Mouse (Mus musculus) CH12.LX (cell line): ENCODE results near the gene Cdc14b. TPM values are rescaled to one million over a fixed set of nuclear protein-coding genes. Genes with fewer than 3 reads are reported as not detected.

ENCODE experiments used
- DNase-seq: peaks from one replicate; pipeline ENCODE4 v3.0.0-alpha.2; 2013; ENCODE audit errors: extremely low read depth
- H3K27ac ChIP-seq: 2 replicates; pipeline ENCODE4 v1.5.1; 2012; ENCODE audit warnings: low read depth, mild to moderate bottlenecking, control low read depth, moderate library complexity; ENCODE audit not compliant: insufficient read depth
- H3K27me3 ChIP-seq: replicated peaks from 2 replicates; pipeline ENCODE3; 2012; ENCODE audit warnings: inconsistent platforms
- H3K36me3 ChIP-seq, 2 experiments: replicated peaks in 1 of 2; 2 replicates each; pipeline versions ENCODE3 to v1.6.1; 2012; ENCODE audit warnings: inconsistent platforms in 1 of 2, low read length in 1 of 2, mild to moderate bottlenecking in 1 of 2, mixed read lengths in 1 of 2, moderate library complexity in 1 of 2; ENCODE audit not compliant: control insufficient read depth in 1 of 2, insufficient read depth in 1 of 2
- H3K4me1 ChIP-seq, 2 experiments: 2 replicates each; pipeline ENCODE4 v1.6.1; 2012; ENCODE audit warnings: inconsistent platforms in 1 of 2, moderate library complexity in 1 of 2; ENCODE audit not compliant: insufficient read depth in 2 of 2, control insufficient read depth in 1 of 2
- H3K4me2 ChIP-seq: 2 replicates; pipeline ENCODE4 v1.6.1; 2012; ENCODE audit warnings: low read depth, mild to moderate bottlenecking, control low read depth; ENCODE audit not compliant: poor library complexity, insufficient read depth, severe bottlenecking
- H3K4me3 ChIP-seq, 3 experiments: fragments of 150-350 bp in 1 of 3; sonication (generic) in 1 of 3; replicated peaks in 1 of 3; 2 replicates each; pipeline versions ENCODE3 to v1.5.1; 2011 to 2012; ENCODE audit warnings: low read depth in 2 of 3, low read length in 2 of 3, mild to moderate bottlenecking in 2 of 3, moderate library complexity in 2 of 3, control low read depth in 1 of 3, improper control_type of control experiment in 1 of 3, inconsistent platforms in 1 of 3, mixed read lengths in 1 of 3; ENCODE audit not compliant: poor library complexity in 1 of 3
- H3K79me2 ChIP-seq: replicated peaks from 2 replicates; pipeline ENCODE4 v1.6.1; 2012; ENCODE audit warnings: mild to moderate bottlenecking, moderate library complexity; ENCODE audit not compliant: control insufficient read depth, poor library complexity, insufficient read depth, severe bottlenecking; ENCODE audit errors: extremely low read depth
- H3K9ac ChIP-seq: 2 replicates; pipeline ENCODE4 v1.6.1; 2012; ENCODE audit warnings: low read depth, mild to moderate bottlenecking, control low read depth, moderate library complexity; ENCODE audit not compliant: insufficient read depth
- H3K9me3 ChIP-seq: replicated peaks from 2 replicates; pipeline ENCODE3; 2012; ENCODE audit warnings: low read length, inconsistent platforms, mixed read lengths
- CTCF ChIP-seq, 2 experiments: IDR thresholded peaks in 1 of 2; conservative IDR thresholded peaks in 1 of 2; 2 replicates each; pipeline ENCODE4 v1.5.1; 2011 to 2012; ENCODE audit warnings: low read depth in 2 of 2, low read length in 2 of 2, improper control_type of control experiment in 1 of 2, inconsistent platforms in 1 of 2, mild to moderate bottlenecking in 1 of 2, moderate library complexity in 1 of 2
- E2F4 ChIP-seq: IDR thresholded peaks from 2 replicates; pipeline ENCODE4 v1.6.1; 2011; ENCODE audit warnings: low read depth, low read length, improper control_type of control experiment; ENCODE audit not compliant: insufficient replicate concordance
- ELF1 ChIP-seq: IDR thresholded peaks from 2 replicates; pipeline ENCODE4 v1.6.1; 2014; ENCODE audit warnings: low read depth, mild to moderate bottlenecking, inconsistent platforms, low read length, improper control_type of control experiment
- EP300 ChIP-seq: IDR thresholded peaks from 2 replicates; pipeline ENCODE4 v1.6.1; 2011; ENCODE audit warnings: low read length, improper control_type of control experiment
- JUND ChIP-seq: conservative IDR thresholded peaks from 2 replicates; pipeline ENCODE4 v1.6.1; 2011; ENCODE audit warnings: low read depth, low read length, improper control_type of control experiment
- MYC ChIP-seq: IDR thresholded peaks from 2 replicates; pipeline ENCODE4 v1.6.1; 2011; ENCODE audit warnings: low read depth, mild to moderate bottlenecking, improper control_type of control experiment, low read length
- NELFE ChIP-seq: IDR thresholded peaks from 2 replicates; pipeline ENCODE4 v1.6.1; 2011; ENCODE audit warnings: low read depth, low read length, improper control_type of control experiment
- RAD21 ChIP-seq: IDR thresholded peaks from 2 replicates; pipeline ENCODE4 v1.6.1; 2011; ENCODE audit warnings: low read depth, mild to moderate bottlenecking, low read length, improper control_type of control experiment, moderate library complexity
- SMC3 ChIP-seq: IDR thresholded peaks from 2 replicates; pipeline ENCODE4 v1.6.1; 2011; ENCODE audit warnings: low read depth, low read length, improper control_type of control experiment
- ZC3H11A ChIP-seq: IDR thresholded peaks from 2 replicates; pipeline ENCODE4 v1.6.1; 2012; ENCODE audit warnings: low read depth, mild to moderate bottlenecking, inconsistent platforms, low read length, improper control_type of control experiment
- dilution Hi-C: fragments of 300-500 bp; cut with MboI; formaldehyde crosslinking; loops from 2 replicates; pipeline ENCODE4 v1.14.3; 2020; ENCODE audit warnings: low sequenced_read_pairs; ENCODE audit not compliant: extremely low pct_unique_long_range_greater_than_20kb, extremely low pct_ligation_motif_present
- in situ Hi-C: fragments of 300-500 bp; cut with MboI; formaldehyde crosslinking; loops from 3 replicates; pipeline ENCODE4 v1.14.3; 2019; ENCODE audit warnings: low sequenced_read_pairs, low pct_ligation_motif_present, low pct_unique_long_range_greater_than_20kb, mixed read lengths
- polyA plus RNA-seq: library from polyadenylated mRNA; unstranded; fragments of >175 nt; gene quantifications from 2 replicates; pipeline ENCODE4 v1.2.1, GENCODE M21; 2012; ENCODE audit warnings: low read depth; ENCODE audit not compliant: insufficient read length
- total RNA-seq, 2 experiments: library from RNA; depleted of rRNA; stranded (reverse); fragments of 300-350 nt in 1 of 2; fragments of >200 nt in 1 of 2; gene quantifications; 2 replicates each; pipeline ENCODE4 v1.2.3; 2012 to 2014

Cdc14b gene
- total and polyA plus RNA-seq, 3 experiments: 2.7 to 5.5 (median 4.6) TPM

GRCm38 (mm10) chr13:64182091-64182490 is 93.0 kb downstream of the Cdc14b start:
- Histone ChIP-seq H3K79me2 (no peaks in the 10 kb centered on the region), H3K9me3 (no peaks in the 10 kb centered on the region), H3K9ac (no peak overlapping the region), H3K27ac (no peak overlapping the region), H3K4me2 (no peak overlapping the region), H3K4me1 (peaks cover 7 to 24% of the 10 kb centered on the region in 2 experiments; a peak in 2 of 4 replicates), H3K27me3 (peaks cover 1% of the 10 kb centered on the region), H3K36me3 (no peaks in the 10 kb centered on the region), H3K4me3 (no peak overlapping the region)
- in situ Hi-C loops (loop anchor here (10.0 kb wide), 1 partner anchor 133 kb away; the partner anchor contains the start of gene Aaed1), dilution Hi-C loops (no loop called here)
- TF ChIP-seq MYC (no peak), NELFE (no peak), E2F4 (no peak), JUND (no peak), SMC3 (no peak), ELF1 (no peak)
- no peak for DNase-seq

GRCm38 (mm10) chr13:64180888-64181287 is 94.2 kb downstream of the Cdc14b start:
- H3K79me2 ChIP-seq: no peaks in the 10 kb centered on the region
- H3K27me3 ChIP-seq: peaks cover 1% of the 10 kb centered on the region
- dilution Hi-C loops: no loop called here
- no peaks in the 10 kb centered on the region for H3K9me3 ChIP-seq
- TF ChIP-seq SMC3: peak; percentile 54
- TF ChIP-seq CTCF (conservative IDR thresholded peaks at IDR 0.05 in 1 of 2, IDR thresholded peaks at IDR 0.05 in 1 of 2; ENCODE audit: low read depth in 2 of 2, low read length in 2 of 2): peak; percentile 72 to 78
- no peak for TF ChIP-seq ZC3H11A
- no peak for TF ChIP-seq EP300
- TF ChIP-seq RAD21: peak; percentile 74
- H3K36me3 ChIP-seq: no peaks in the 10 kb centered on the region
- no peak overlapping the region for H3K4me2 ChIP-seq
- H3K4me3 ChIP-seq: no peak overlapping the region
- H3K4me1 ChIP-seq: peaks cover 4 to 12% of the 10 kb centered on the region in 2 experiments; a peak in 2 of 4 replicates
- peak; percentile 68 for DNase-seq
- no peak overlapping the region for H3K27ac ChIP-seq
- in situ Hi-C loops: loop anchor here (10.0 kb wide), 1 partner anchor 134 kb away; the partner anchor contains the start of gene Aaed1
- no peak overlapping the region for H3K9ac ChIP-seq

- in situ Hi-C loops: loop anchor here (10.0 kb wide), 1 partner anchor 135 kb away; the partner anchor contains the start of gene Aaed1
- Histone ChIP-seq H3K9me3 (no peaks in the 10 kb centered on the region), H3K4me3 (no peak overlapping the region), H3K36me3 (no peaks in the 10 kb centered on the region), H3K27me3 (peaks cover 1% of the 10 kb centered on the region), H3K79me2 (no peaks in the 10 kb centered on the region), H3K4me2 (no peak overlapping the region), H3K9ac (no peak overlapping the region), H3K27ac (no peak overlapping the region), H3K4me1 (peaks cover 0 to 7% of the 10 kb centered on the region in 2 experiments; a peak in 2 of 4 replicates)
- DNase-seq: peak; percentile 31
- dilution Hi-C loops: no loop called here
- TF ChIP-seq SMC3 (peak; percentile 13; the same call in 1 of the 2 replicates), MYC (peak; percentile 53; the same call in 1 of the 2 replicates), RAD21 (peak; percentile 18), E2F4 (no peak), CTCF (conservative IDR thresholded peaks at IDR 0.05 in 1 of 2, IDR thresholded peaks at IDR 0.05 in 1 of 2; ENCODE audit: low read depth in 2 of 2, low read length in 2 of 2) (peak in 1 of 2 experiments; percentile 41; a peak in 2 of 4 replicates)
These were observed 94.8 kb downstream of the Cdc14b start for GRCm38 (mm10) chr13:64180300-64180699.
